Mouse (Mus musculus): ENCODE measurements at regions not wholly inside any gene's neighbourhood (a gene's known extent, or its start where the extent isn't known, plus 50 kb on each side); places are given as distances from the start of the nearest gene placed in this dataset.

DNA sequence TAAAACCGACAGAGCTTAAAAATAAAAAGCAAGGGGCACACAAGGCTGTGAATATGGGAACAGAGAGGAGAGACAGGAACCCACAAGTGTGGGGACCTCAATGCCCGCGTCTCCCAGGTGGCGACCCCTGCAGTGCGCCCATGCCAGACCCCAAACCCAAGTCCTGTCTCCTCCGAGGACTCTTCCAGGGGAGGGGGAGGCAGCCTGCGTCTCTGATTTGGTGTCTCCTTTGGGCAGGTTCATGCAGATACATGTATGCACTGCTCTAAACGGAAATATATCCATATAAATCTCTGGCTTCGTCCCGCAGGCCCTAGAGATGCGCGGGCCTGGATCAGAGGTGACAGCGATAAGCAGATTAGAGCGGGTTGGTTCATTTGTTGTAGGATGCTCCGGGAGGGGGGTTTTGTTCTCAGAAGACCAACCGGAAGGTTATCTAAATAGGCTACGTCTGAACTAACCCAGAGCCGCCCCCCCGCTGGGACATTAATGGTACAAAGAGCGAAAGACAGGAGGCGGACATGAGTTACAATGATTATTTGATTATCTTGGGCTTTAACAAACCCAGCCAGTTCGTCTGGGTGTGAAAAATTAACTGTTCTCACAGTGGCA lies 150.4 kb upstream of the Lhx5 start:
- TF ChIP-seq CTCF (IDR thresholded peaks at IDR 0.05; ENCODE audit: low read depth, low read length), result no peak
- TF ChIP-seq POLR2A (IDR thresholded peaks at IDR 0.05; ENCODE audit: extremely low read depth, insufficient read depth, low read length), result no peak
